Mouse (Mus musculus): Measurements from ENCODE around the gene Nckap1. TPM values are rescaled to one million over a fixed set of nuclear protein-coding genes. Genes with fewer than 3 reads are reported as not detected.
"Not testable (repeated sequence)": the region's sequence is repeated elsewhere in the genome, so short reads cannot be mapped to it uniquely, and the experiment has no call there.

The Nckap1 gene
- polyA plus RNA-seq, 1 experiment, result 30.4 TPM

DNA sequence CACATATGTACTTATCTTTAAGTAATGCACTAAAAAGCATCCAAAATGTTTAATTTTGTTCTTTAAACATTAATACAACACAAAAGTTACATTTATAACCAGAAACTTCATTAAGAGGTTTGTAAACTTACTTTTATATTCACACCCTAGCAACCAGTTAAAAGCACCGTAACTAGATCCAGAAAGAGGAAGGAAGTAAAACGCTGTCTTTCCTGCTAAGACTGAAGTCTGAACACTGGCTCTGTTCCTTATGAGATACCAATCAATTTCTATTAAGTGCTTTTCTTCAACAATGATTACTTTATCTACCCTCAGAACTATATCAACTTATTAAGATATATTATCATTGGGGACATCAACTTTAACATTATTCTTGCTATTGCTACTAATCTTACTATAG is 44.6 kb downstream of the Nckap1 start:
- Histone ChIP-seq H3K79me2 (ENCODE audit: control insufficient read depth, insufficient read depth) (no peaks in the 10 kb centered on the region), H3K79me3 (ENCODE audit: low read depth) (no peaks in the 10 kb centered on the region), H3K4me3 (ENCODE audit: insufficient read depth, poor library complexity, severe bottlenecking) (no peak overlapping the region), H3ac (ENCODE audit: control insufficient read depth, insufficient read length, low read depth) (no peak overlapping the region), H3K36me3 (ENCODE audit: control insufficient read depth, insufficient read depth) (peaks cover 75% of the 10 kb centered on the region), H3K27me3 (ENCODE audit: control insufficient read depth, insufficient read depth, insufficient read length) (no peaks in the 10 kb centered on the region)
- TF ChIP-seq MYOD1 (IDR thresholded peaks at IDR 0.05; ENCODE audit: control insufficient read depth, insufficient read length, low read depth) (no peak), FOSL1 (IDR thresholded peaks at IDR 0.05; ENCODE audit: insufficient read depth, low read length, poor library complexity, severe bottlenecking) (no peak), CEBPB (IDR thresholded peaks at IDR 0.05; ENCODE audit: low read depth) (no peak), MAX (IDR thresholded peaks at IDR 0.05) (no peak), USF1 (IDR thresholded peaks at IDR 0.05; ENCODE audit: low read depth) (no peak), MYOG (IDR thresholded peaks at IDR 0.05; ENCODE audit: control insufficient read depth, extremely low read depth, insufficient read length) (no peak), CTCF (IDR thresholded peaks at IDR 0.05; ENCODE audit: control insufficient read depth, insufficient read depth, insufficient read length) (no peak)

DNA sequence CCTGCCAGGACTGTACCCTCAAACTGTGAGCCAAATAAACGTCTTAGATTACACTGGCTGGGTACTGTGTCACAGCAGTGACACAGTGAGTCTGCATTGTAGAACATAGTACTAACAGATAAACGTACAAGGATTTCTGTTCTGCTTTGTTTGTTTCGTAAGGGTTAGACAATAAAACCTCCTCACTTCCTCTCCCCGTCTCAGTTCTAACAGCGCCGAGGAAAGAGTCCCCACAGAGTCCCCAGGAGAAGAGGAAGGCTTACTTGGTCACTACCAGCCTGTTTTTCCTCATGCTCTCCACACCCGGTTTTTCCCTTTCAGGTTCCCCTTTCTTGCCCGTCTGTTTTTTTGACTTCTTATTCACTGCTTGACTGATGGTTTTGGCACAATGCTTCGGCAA is 56.9 kb downstream of the Nckap1 start:
- Histone ChIP-seq H3ac (ENCODE audit: control insufficient read depth, insufficient read length, low read depth) (no peak overlapping the region), H3K36me3 (ENCODE audit: control insufficient read depth, insufficient read depth) (peaks cover 85% of the 10 kb centered on the region)
- TF ChIP-seq MYOD1 (IDR thresholded peaks at IDR 0.05; ENCODE audit: control insufficient read depth, insufficient read length, low read depth) (no peak), MYOG (IDR thresholded peaks at IDR 0.05; ENCODE audit: control insufficient read depth, extremely low read depth, insufficient read length) (no peak), USF1 (IDR thresholded peaks at IDR 0.05; ENCODE audit: low read depth) (no peak), FOSL1 (IDR thresholded peaks at IDR 0.05; ENCODE audit: insufficient read depth, low read length, poor library complexity, severe bottlenecking) (no peak), MAX (IDR thresholded peaks at IDR 0.05) (no peak)

DNA sequence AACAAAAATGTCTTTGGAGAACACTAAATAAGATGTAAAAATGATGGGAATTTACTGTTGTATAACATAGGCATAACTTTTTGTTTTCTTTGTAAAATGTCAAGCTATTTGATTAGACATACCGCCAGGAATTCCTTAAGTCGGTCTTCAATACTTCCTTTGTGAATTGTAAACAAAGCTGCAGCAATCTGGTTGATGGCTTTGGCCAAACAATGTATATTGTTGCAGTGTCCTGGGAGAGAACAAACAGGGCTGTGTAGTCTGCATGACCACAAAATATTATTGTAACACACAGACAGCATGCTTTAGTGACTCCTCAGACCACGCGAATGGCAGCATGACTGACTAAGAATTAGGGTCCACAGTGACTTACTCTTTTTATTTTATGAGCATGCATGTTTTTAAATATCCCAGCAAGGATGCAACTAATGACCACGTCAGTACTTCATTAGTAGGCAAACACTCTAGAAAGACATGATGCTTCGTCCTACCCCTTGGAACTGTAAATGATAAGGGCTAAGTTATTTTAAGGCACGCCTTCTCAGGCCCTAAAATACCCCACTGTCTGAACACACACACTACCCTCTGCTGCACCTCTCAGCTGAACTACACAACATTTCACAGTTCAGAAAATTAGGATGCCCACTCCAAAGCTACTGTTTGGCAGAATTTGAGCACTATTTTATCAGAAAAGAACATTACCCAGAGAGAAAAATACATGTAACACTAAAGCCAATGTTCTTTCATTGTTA is 75.0 kb downstream of the Nckap1 start:
- Histone ChIP-seq H3K27me3 (ENCODE audit: control insufficient read depth, insufficient read depth, insufficient read length) (no peaks in the 10 kb centered on the region), H3K36me3 (ENCODE audit: control insufficient read depth, insufficient read depth) (peaks cover 63% of the 10 kb centered on the region), H3K4me3 (ENCODE audit: insufficient read depth, poor library complexity, severe bottlenecking) (no peak overlapping the region), H3K79me3 (ENCODE audit: low read depth) (no peaks in the 10 kb centered on the region), H3ac (ENCODE audit: control insufficient read depth, insufficient read length, low read depth) (no peak overlapping the region), H3K79me2 (ENCODE audit: control insufficient read depth, insufficient read depth) (no peaks in the 10 kb centered on the region)
- TF ChIP-seq MYOG (IDR thresholded peaks at IDR 0.05; ENCODE audit: control insufficient read depth, extremely low read depth, insufficient read length) (no peak), MAX (IDR thresholded peaks at IDR 0.05) (no peak), USF1 (IDR thresholded peaks at IDR 0.05; ENCODE audit: low read depth) (no peak), FOSL1 (IDR thresholded peaks at IDR 0.05; ENCODE audit: insufficient read depth, low read length, poor library complexity, severe bottlenecking) (no peak), CEBPB (IDR thresholded peaks at IDR 0.05; ENCODE audit: low read depth) (no peak), CTCF (IDR thresholded peaks at IDR 0.05; ENCODE audit: control insufficient read depth, insufficient read depth, insufficient read length) (no peak), MYOD1 (IDR thresholded peaks at IDR 0.05; ENCODE audit: control insufficient read depth, insufficient read length, low read depth) (no peak)

More for the DNA sequence above, 56.9 kb downstream of the Nckap1 start:
- no peaks in the 10 kb centered on the region for H3K79me3 ChIP-seq (ENCODE audit: low read depth)
- H3K27me3 ChIP-seq (ENCODE audit: control insufficient read depth, insufficient read depth, insufficient read length), result no peaks in the 10 kb centered on the region
- H3K4me3 ChIP-seq (ENCODE audit: insufficient read depth, poor library complexity, severe bottlenecking), result no peak overlapping the region
- no peaks in the 10 kb centered on the region for H3K79me2 ChIP-seq (ENCODE audit: control insufficient read depth, insufficient read depth)

DNA sequence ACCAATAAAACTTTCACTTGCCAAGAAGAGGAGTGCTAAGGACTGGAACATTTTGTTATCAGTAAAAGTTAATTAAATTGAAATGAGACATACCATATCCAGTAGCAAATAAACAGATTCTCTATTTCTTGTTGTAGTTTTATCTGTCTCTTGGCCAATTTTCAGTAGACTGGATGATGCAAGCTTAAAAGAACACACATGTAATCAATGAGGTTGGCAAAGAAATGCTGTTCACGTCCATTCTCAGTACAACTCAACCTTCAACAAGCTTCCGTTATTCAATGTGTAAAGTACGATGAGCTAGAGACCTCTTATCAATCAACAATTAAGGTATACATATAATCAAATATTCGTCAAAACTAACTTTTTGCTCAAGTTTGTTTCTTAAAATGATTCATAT is 79.0 kb downstream of the Nckap1 start:
- H3K79me3 ChIP-seq (ENCODE audit: low read depth), result no peaks in the 10 kb centered on the region
- no peak overlapping the region for H3K4me3 ChIP-seq (ENCODE audit: insufficient read depth, poor library complexity, severe bottlenecking)
- TF ChIP-seq CEBPB (IDR thresholded peaks at IDR 0.05; ENCODE audit: low read depth) (no peak), MAX (IDR thresholded peaks at IDR 0.05) (no peak), CTCF (IDR thresholded peaks at IDR 0.05; ENCODE audit: control insufficient read depth, insufficient read depth, insufficient read length) (no peak), FOSL1 (IDR thresholded peaks at IDR 0.05; ENCODE audit: insufficient read depth, low read length, poor library complexity, severe bottlenecking) (no peak), USF1 (IDR thresholded peaks at IDR 0.05; ENCODE audit: low read depth) (no peak), MYOG (IDR thresholded peaks at IDR 0.05; ENCODE audit: control insufficient read depth, extremely low read depth, insufficient read length) (no peak), MYOD1 (IDR thresholded peaks at IDR 0.05; ENCODE audit: control insufficient read depth, insufficient read length, low read depth) (no peak)
- no peaks in the 10 kb centered on the region for H3K79me2 ChIP-seq (ENCODE audit: control insufficient read depth, insufficient read depth)
- no peaks in the 10 kb centered on the region for H3K27me3 ChIP-seq (ENCODE audit: control insufficient read depth, insufficient read depth, insufficient read length)
- peaks cover 71% of the 10 kb centered on the region for H3K36me3 ChIP-seq (ENCODE audit: control insufficient read depth, insufficient read depth)
- no peak overlapping the region for H3ac ChIP-seq (ENCODE audit: control insufficient read depth, insufficient read length, low read depth)

DNA sequence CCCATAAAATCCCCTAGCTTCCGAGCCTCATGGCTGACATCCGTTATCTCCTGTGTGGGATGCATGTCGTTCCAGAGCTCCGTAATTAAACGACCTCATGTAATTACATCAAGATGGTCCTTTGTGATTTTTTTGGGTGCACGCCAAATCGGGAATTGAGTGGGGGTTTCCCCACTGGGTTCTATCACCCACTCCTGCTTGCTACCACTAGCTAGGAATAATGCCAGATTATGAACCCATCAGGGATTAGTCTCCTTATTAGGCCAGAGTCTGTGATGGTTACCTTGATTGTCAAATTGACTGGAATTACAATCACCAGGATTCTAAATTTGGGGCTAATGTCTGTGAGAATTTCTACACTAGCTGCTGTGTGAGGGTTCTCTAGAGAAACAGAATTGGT is 85.9 kb downstream of the Nckap1 start:
- not testable (repeated sequence) for H3K79me3 ChIP-seq (ENCODE audit: low read depth); H3ac ChIP-seq (ENCODE audit: control insufficient read depth, insufficient read length, low read depth); H3K79me2 ChIP-seq (ENCODE audit: control insufficient read depth, insufficient read depth)

DNA sequence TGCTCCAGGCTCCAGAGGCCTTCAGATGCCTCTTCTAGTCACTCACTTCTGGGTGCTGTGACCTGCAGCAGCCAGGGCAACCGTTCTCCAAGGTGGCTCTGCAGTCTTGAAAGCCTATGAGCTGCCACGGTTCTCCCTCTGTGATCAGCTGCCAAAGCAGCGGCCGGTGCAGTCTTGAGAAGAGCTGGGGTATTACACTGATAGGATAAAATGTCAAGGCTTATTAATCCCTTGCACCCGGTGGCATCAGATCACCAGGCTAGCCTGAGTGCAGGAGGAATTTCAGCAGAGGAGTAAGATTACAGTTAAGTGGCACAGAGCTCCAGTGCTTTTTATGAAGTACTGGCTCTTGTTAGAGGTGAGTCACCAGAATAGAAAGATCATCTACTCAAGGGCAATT is 94.3 kb downstream of the Nckap1 start:
- H3K36me3 ChIP-seq (ENCODE audit: control insufficient read depth, insufficient read depth), result no peaks in the 10 kb centered on the region
- no peaks in the 10 kb centered on the region for H3K27me3 ChIP-seq (ENCODE audit: control insufficient read depth, insufficient read depth, insufficient read length)
- H3K4me3 ChIP-seq (ENCODE audit: insufficient read depth, poor library complexity, severe bottlenecking), result no peak overlapping the region
- TF ChIP-seq FOSL1 (IDR thresholded peaks at IDR 0.05; ENCODE audit: insufficient read depth, low read length, poor library complexity, severe bottlenecking), result no peak
- no peaks in the 10 kb centered on the region for H3K79me3 ChIP-seq (ENCODE audit: low read depth)
- H3K79me2 ChIP-seq (ENCODE audit: control insufficient read depth, insufficient read depth), result no peaks in the 10 kb centered on the region
- no peak overlapping the region for H3ac ChIP-seq (ENCODE audit: control insufficient read depth, insufficient read length, low read depth)

More for the DNA sequence above, 85.9 kb downstream of the Nckap1 start:
- not testable (repeated sequence) for H3K4me3 ChIP-seq (ENCODE audit: insufficient read depth, poor library complexity, severe bottlenecking); H3K27me3 ChIP-seq (ENCODE audit: control insufficient read depth, insufficient read depth, insufficient read length)
- peaks cover 16% of the 10 kb centered on the region for H3K36me3 ChIP-seq (ENCODE audit: control insufficient read depth, insufficient read depth)

Measured in C2C12 (cell line).